Mouse (Mus musculus): ENCODE results near the gene Ski.

DNA sequence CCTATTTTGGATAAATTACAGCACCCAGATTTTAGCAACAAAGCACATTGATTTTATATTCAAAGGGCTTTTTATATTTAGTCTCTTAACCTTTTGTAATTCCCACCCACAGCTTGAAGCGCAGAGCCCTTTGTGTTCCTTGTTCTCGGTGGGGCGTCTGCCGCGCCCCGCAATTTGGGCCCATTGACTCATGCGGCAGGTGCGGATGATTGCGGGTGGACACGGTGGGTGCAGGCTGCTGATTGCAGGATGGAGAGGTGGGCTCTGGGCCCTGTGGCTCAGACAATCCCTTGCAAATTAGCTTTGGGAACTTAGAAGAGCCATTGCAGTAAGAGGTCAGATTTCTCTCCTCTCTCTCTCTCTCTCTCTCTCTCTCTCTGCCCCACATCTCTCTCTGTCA lies 104.1 kb downstream of the Ski start:
- TF ChIP-seq CTCF (conservative IDR thresholded peaks at IDR 0.05; ENCODE audit: low read length) (no peak), NANOG (IDR thresholded peaks at IDR 0.05; ENCODE audit: borderline replicate concordance, low read length) (no peak), POU5F1 (IDR thresholded peaks at IDR 0.05; ENCODE audit: borderline replicate concordance, low read length) (no peak)

All from E14TG2a.4 (cell line).